Mouse (Mus musculus) mouse embryonic stem cell (cell line): ENCODE data around the gene Upf3a.
"Not testable (repeated sequence)": the region's sequence is repeated elsewhere in the genome, so short reads cannot be mapped to it uniquely, and the experiment has no call there.

Experiments
- in situ Hi-C, 2 experiments: fragments of 300-500 bp; cut with MboI; formaldehyde crosslinking; loops; 1 replicate in 1 of 2; 3 replicates in 1 of 2; pipeline ENCODE4 v1.14.3; 2019 to 2020; ENCODE audit warnings: low sequenced_read_pairs in 2 of 2, low pct_unique_long_range_greater_than_20kb in 1 of 2, mixed read lengths in 1 of 2; ENCODE audit not compliant: unreplicated experiment in 1 of 2

The Upf3a gene

DNA sequence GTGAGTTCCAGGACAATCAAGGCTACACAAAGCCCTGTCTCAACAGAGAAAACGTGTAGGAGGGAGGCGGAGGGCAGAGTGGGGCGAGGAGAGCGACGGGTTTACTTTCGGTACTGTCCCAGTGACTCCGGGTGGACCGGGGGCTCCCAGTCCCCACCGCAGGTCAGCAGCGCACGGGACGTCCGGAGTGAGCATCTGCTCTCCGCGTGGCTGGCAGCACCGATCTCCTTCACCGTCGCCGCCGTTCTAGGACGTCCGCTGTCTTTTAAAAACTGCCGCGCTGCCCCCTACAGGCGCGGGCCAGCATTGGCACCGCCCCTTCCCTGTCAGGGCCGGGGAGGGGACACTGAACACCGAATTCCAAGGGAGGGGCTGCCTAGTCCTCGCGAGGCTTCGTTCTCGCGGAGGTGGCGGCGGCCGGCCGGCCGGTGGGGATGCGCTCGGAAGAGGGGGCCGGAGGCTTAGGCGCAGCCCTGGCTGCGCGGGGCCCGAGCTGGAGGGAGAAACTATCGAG lies at the start of gene Upf3a:
Gene Upf3a, plus strand, starts transcription at position 366 of the 514 bp plus-strand sequence.
- in situ Hi-C loops: no loop called here

- in situ Hi-C loops: no loop called here
Observed at GRCm38 (mm10) chr8:13740323-13740770, 45.1 kb upstream of the Upf3a start.

DNA sequence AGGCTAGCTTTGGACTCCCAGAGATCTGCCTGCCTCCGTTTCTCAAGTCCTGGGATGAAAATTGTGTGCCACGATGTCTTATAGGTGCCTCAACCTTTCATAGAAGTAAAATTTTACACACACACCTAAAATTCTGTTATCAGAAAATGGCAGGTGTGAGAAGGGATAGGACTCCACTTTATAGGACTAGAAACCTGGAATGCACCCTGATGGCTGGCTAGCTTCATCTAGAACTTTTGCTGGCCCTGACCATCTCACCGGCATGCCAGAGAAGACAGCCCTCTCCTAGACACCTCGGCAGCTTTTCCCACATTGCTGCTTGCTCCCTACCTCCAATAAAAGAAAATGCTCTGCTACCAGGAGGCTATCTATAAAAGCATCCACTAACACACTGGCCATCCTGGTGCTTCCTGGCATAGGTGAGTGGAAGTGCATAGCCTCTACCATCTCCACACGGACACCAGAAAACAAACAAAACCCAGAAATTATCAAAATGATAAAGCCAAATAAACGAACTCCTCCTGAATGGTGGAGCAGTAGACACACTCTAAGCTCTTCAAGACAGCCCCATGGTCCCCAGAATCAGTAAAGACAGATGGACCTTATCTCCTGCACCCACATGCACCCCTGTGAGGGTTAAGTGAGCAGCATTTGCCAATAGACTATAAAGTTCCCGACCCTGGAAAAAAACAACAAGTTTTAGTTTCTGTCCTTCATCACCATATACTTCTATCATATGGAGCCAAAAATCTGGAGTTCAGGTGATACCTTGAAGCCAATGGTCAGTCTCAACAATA lies 44.4 kb upstream of the Upf3a start:
- in situ Hi-C loops: no loop called here

DNA sequence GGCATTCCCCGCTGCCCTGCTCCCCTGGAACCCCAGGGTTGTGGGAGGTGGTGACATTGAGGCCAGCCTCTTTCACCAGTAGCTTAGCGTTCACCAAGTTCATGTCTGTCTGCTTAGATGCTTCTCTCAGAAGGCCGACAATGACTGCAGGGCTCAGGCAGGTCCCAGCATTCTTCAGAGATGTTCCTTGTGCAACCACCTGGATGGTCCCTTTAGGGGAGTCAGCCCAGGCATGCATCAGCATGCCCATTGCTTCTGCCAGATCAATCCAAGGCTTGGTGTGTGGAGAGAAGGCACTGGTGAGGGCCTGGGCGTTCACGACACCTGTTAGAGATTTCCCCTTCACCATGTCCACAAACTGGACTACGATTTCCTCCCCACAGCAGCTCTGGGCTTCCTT lies 39.2 kb upstream of the Upf3a start:
- in situ Hi-C loops: not testable (repeated sequence)

- in situ Hi-C loops: no loop called here
Observed at GRCm38 (mm10) chr8:13747626-13748025, 37.8 kb upstream of the Upf3a start.

DNA sequence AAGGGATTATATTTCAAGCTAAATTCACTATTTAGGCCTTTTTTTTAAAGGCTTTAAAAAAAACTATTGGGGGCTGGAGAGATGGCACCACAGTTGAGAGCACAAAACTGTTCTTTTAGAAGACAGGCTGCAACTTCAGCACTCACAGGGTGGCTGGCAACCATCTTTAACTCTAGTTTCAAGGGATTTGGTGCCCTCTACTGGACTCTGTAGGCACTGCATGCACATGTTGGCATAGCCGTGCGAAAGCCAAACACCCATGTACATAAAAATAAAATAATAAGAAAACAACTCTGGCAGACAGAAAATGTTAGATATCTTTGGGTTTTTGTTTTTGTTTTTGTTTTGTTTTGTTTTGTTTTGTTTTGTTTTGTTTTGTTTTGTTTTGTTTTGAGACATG lies 31.7 kb upstream of the Upf3a start:
- in situ Hi-C loops: loop anchor here (5.0 to 25.0 kb wide), 5 partner anchors 69 to 341 kb away; partner anchors contain the start of gene Grk1 (in 1 of the 2)

DNA sequence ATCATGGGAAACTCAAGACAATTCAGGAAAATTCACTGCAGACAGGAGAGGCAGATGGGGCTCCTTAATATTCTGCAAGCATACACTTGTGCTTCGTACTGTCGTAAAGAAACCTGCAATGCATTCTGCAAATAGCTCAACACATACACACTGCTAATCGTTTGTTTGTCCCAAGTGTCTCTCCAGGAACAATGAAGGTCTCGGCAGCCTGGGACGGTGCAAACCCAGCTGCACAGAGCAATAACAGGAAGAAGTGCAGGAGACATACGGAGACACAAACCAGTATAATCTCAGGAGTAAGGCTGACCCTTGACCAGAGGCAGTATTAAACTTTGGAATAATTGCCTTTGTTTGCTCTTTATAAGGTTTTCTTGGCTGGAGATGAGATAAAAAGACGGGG lies 28.9 kb upstream of the Upf3a start:
- in situ Hi-C loops: loop anchor here (10.0 to 25.0 kb wide), 3 partner anchors 72 to 344 kb away; partner anchors contain the start of gene Grk1 (in 1 of the 2)

DNA sequence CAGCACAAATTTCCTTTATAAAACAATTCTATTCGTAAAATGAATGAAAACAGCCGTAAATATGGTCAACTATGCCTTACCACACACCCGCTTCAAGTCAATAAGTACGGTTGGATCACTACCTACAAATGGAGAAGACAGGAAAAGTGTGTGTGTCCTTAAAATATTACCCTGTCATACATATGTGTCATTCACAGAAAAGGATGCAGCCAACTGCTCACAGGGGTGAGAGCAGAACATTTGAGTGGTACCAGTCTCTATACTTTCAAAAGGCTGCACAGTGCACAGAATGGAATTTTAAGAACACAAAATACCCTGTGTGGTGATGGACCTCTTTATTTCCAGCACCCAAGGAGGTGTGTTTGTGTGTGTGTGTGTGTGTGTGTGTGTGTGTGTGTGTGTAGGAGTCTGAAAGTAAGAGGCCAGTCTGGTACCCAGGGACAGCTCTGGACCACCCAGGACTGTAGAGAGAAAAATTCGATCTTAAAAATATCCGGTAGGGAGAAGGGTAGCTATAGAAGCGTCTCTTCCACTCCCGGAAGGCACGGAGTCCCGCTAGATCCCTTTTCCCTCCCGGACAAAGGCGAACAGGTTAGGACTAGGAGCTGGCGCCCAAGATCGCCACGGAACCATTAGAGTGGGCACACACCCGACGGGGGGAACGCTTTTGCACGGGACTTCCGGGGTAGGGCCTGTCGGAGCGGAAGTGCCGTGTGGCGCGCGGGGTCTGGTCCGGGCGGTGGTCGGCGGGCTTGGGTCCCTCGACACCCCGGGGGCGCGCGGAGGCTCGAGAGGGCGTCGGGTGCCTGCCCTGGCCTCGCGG lies 28.2 kb upstream of the Upf3a start, which contains the start of gene Cdc16:
Gene Cdc16, plus strand, starts transcription at position 695 of the 823 bp plus-strand sequence.
- in situ Hi-C loops: loop anchor here (10.0 to 25.0 kb wide), 3 partner anchors 72 to 345 kb away; partner anchors contain the start of gene Grk1 (in 1 of the 2)

GRCm38 (mm10) chr8:13757805-13758727 lies 27.3 kb upstream of the Upf3a start:
- in situ Hi-C loops: loop anchor here (10.0 to 25.0 kb wide), 3 partner anchors 73 to 346 kb away; partner anchors contain the start of gene Grk1 (in 1 of the 2)

DNA sequence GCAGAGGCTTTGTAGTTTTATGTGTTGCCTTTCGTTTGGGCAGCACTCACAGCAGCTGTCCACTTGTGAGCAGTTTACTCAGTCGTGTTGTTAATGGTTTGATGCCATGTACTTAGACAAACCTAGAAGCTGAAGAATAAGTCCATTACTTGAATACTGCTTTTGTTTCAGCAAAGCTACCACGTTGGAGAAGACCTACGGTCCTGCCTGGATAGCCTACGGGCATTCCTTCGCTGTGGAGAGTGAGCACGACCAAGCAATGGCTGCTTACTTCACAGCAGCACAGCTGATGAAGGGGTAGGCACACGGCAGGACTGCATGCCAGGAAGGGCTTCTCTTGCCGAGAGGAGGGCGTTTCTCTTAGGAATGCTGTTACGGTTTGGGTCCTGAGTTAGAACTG lies 16.2 kb upstream of the Upf3a start:
- in situ Hi-C loops: loop anchor here in 1 of 2 experiments (25.0 kb wide), 1 partner anchor 357 kb away; the partner anchor contains the start of gene Grk1

- in situ Hi-C loops: no loop called here
Observed at GRCm38 (mm10) chr8:13780536-13780935, 4.9 kb upstream of the Upf3a start.

GRCm38 (mm10) chr8:13785764-13786299 lies 417 bp downstream of the Upf3a start:
- in situ Hi-C loops: no loop called here

- in situ Hi-C loops: no loop called here
Observed at GRCm38 (mm10) chr8:13789606-13790005, 4.2 kb downstream of the Upf3a start.

GRCm38 (mm10) chr8:13793097-13793745 lies 7.8 kb downstream of the Upf3a start:
- in situ Hi-C loops: no loop called here

- in situ Hi-C loops: no loop called here
Observed at GRCm38 (mm10) chr8:13793746-13794101, 8.3 kb downstream of the Upf3a start.

DNA sequence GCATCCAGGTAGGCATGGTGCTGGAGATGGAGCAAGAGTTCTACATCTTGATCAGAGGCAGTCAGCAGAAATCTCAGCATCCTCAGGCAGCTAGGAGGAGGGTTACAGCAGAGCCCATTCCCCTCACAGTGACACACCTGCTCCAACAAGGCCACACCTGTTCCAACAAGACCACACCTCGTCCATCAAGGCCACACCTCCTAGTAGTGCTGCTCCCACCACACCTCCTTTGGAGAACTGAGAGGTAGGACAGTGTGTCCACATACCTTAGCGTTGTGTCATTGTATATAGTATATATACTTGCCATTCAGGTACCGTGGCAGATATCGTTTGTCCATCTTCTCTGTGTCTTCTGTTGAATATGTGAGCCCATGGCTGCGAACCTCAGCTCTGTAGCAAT lies 12.3 kb downstream of the Upf3a start:
- in situ Hi-C loops: no loop called here

DNA sequence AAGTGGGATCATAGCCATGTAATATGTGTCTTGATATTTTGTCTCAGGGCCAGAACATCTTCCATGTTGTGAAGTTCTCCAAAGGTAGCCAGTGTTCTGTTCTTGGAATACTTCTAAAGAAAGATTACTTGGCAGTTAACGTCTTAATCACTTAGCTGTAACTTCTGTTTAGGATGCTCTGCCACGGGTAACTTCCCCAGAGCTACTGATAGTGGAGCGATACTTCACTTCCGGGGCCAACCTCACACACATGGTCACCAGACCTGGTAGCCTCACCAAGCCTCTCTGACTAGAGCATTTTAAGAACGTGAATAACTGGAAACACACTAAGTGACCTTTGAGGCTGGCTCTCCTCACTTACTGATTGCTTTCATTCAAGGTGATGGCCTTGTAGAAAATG lies 14.2 kb downstream of the Upf3a start:
- in situ Hi-C loops: no loop called here
